Mouse (Mus musculus): ENCODE data around the gene Ddx39. TPM values are rescaled to one million over a fixed set of nuclear protein-coding genes. Genes with fewer than 3 reads are reported as not detected.

Gene Ddx39
- total and polyA plus RNA-seq, 3 experiments: 77.5 to 226 (median 141) TPM

DNA sequence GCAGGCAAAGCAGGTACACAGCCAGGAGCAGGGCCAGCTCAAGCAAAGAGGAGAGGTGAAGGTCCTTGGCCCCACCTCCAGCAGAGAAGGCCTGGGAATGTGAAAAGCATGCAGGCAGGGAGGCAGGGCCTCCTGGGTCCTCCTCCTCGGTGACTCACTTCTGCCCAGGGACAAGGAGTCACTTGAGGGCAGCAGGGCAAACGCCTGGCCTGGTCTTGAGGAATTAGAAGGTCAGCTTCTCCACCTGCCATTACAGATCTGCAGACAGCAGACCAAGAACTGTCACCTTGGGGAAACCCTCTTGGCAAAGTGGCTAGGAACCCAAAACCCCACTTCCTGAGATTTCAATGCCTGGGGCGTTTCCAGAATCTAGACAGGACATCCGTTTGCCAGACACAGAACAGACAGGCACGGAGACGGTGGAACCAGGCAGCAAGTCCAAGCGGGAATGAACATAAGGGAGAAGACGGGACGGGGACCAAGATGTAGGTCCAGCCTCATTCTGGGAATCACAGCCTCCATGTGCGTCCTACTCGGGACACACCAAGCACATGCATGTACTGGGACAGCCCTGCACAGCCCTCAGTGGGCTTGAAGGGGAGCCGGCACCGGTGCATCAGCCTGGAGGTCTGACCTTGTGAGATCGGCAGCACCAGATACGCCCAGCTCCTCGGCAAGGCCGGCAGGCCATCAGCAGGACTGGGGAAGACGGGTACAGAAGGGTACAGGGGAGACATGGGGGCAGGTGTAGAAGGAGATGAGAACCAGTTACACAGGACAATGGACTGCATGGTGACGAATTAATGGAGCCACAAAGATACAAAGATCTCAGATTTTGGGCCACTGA lies 17.4 kb upstream of the Ddx39 start:
- peak overlapping the region; percentile 92 for H3K4me3 ChIP-seq (ENCODE audit: low read depth, low read length)

DNA sequence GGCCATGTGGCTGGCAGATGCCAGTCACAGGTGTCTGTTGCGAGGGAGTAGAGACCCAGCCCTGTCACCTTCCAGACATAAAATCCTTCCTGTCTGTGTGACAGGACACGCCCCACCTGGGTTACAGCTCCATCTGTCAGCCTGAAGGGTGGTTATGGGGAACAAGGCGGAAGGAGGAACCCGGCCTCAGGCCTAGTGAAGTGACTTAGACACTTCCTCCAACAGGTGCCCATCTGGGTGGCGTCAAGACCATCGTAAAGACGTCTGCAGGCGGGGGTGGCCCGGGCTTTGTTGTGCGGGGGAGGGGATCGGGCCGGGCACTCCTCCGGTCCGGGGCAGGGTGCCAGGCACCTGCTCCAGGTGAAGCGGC lies 16.7 kb upstream of the Ddx39 start:
- ATAC-seq (ENCODE audit: extremely low read depth, insufficient number of reproducible peaks, low FRiP score, poor library complexity, severe bottlenecking) (0 out of 2 replicates have a peak, but pooled peaks have one; percentile 42), DNase-seq (ENCODE audit: low spot score) (peak; percentile 77)
- Histone ChIP-seq H3K9me3 (replicated peaks) (peaks cover 3% of the 10 kb centered on the region; the same call in 1 of the 2 replicates), H3K36me3 (replicated peaks) (peaks cover 46% of the 10 kb centered on the region), H3K4me1 (ENCODE audit: insufficient read depth, low read depth, low read length) (peaks cover 72% of the 10 kb centered on the region), H3K27me3 (ENCODE audit: insufficient read depth, low read length) (no peaks in the 10 kb centered on the region), H3K4me3 (ENCODE audit: low read depth, low read length) (peak overlapping the region; percentile 92)
- TF ChIP-seq CTCF (IDR thresholded peaks at IDR 0.05; ENCODE audit: low read depth, low read length) (no peak), GATA2 (IDR thresholded peaks at IDR 0.05; ENCODE audit: borderline replicate concordance, low read depth, low read length) (no peak), POLR2AphosphoS5 (IDR thresholded peaks at IDR 0.05; ENCODE audit: insufficient replicate concordance, low read depth, low read length) (no peak), GATA1 (IDR thresholded peaks at IDR 0.05; ENCODE audit: borderline replicate concordance, low read length) (no peak), TAL1 (conservative IDR thresholded peaks at IDR 0.05; ENCODE audit: low read depth, low read length) (no peak)

More for the DNA sequence above, 17.4 kb upstream of the Ddx39 start:
- TF ChIP-seq CTCF (IDR thresholded peaks at IDR 0.05; ENCODE audit: low read depth, low read length): no peak
- no peak for TF ChIP-seq GATA2 (IDR thresholded peaks at IDR 0.05; ENCODE audit: borderline replicate concordance, low read depth, low read length)
- no peak for TF ChIP-seq GATA1 (IDR thresholded peaks at IDR 0.05; ENCODE audit: borderline replicate concordance, low read length)
- TF ChIP-seq POLR2AphosphoS5 (IDR thresholded peaks at IDR 0.05; ENCODE audit: insufficient replicate concordance, low read depth, low read length): no peak
- no peak for TF ChIP-seq TAL1 (conservative IDR thresholded peaks at IDR 0.05; ENCODE audit: low read depth, low read length)
- ATAC-seq (ENCODE audit: extremely low read depth, insufficient number of reproducible peaks, low FRiP score, poor library complexity, severe bottlenecking) (no peak), DNase-seq (ENCODE audit: low spot score) (no peak)
- Histone ChIP-seq H3K36me3 (replicated peaks) (peaks cover 52% of the 10 kb centered on the region), H3K4me1 (ENCODE audit: insufficient read depth, low read depth, low read length) (peaks cover 79% of the 10 kb centered on the region), H3K27me3 (ENCODE audit: insufficient read depth, low read length) (no peaks in the 10 kb centered on the region), H3K9me3 (replicated peaks) (peaks cover 3% of the 10 kb centered on the region; the same call in 1 of the 2 replicates)

DNA sequence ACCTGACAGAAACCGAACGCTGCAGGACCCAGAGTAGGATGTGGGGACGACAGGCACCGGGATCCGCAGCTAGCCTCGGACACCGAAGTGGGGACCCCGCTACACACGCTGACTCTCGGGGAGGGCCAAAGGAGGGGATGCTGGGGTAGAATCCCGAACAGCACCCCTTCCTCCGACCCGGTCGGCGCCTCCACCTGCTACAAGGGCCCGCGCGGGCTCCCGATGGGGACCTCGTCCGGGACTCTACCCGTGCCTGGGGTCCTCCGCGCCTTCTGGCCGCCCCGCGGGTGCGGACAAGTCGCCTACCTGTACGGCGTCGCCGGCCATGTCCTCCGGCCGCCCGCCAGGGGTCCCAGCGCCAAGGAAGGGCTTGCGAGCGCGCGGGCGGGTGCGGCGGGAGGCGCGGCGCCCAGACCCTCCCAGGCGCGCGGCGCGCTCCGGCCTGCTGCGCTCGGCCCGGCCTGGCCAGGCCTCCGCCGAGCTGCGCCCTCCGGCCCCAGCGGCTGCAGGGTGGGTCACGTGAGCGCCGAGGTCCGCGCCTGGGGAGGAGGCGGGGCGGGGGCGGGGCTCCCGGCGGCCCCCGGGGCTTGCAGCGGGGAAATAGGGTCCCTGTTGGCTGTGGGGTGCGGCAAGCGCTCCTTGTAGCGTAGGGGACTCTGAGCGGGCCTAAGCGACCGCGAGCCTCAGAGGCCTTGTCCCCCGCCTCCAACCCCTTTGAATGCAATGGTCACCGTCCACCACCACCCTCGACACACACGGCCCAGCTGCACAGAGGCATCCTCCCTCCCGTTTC lies 16.1 kb upstream of the Ddx39 start, which contains the start of gene Pkn1:
Gene Pkn1, minus strand, starts transcription at position 519 of the 793 bp plus-strand sequence.
- peak within 1 kb of the TSS; percentile 92 for H3K4me3 ChIP-seq (ENCODE audit: low read depth, low read length)
- H3K36me3 ChIP-seq (replicated peaks): peaks cover 40% of the 10 kb centered on the region
- H3K4me1 ChIP-seq (ENCODE audit: insufficient read depth, low read depth, low read length): peaks cover 66% of the 10 kb centered on the region
- H3K27me3 ChIP-seq (ENCODE audit: insufficient read depth, low read length): no peaks in the 10 kb centered on the region
- TF ChIP-seq GATA1 (IDR thresholded peaks at IDR 0.05; ENCODE audit: borderline replicate concordance, low read length) (no peak), GATA2 (IDR thresholded peaks at IDR 0.05; ENCODE audit: borderline replicate concordance, low read depth, low read length) (no peak), CTCF (IDR thresholded peaks at IDR 0.05; ENCODE audit: low read depth, low read length) (no peak)
- peak; percentile 22 for ATAC-seq (ENCODE audit: extremely low read depth, insufficient number of reproducible peaks, low FRiP score, poor library complexity, severe bottlenecking)
- peaks cover 3% of the 10 kb centered on the region; the same call in 1 of the 2 replicates for H3K9me3 ChIP-seq (replicated peaks)
- peak; percentile 95 for DNase-seq (ENCODE audit: low spot score)

DNA sequence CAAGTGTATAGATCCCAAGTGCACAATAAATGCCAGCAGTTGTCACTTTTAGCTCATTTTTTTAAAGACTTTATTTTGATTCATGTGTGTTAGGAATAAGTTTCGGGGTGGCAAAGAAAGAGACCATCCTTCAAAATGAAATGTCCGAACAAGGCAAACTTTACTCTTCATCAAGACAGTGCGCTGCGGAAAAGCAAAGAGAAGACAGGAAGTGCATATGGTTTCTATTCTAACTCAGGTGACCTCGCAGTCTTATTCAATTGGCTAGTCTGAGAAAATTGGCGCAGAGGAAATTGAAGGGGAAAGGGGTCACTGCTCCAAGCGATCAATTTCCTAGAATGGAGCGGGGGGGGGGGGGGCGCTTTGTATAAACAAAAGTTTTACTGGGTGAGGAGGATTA lies 15.4 kb upstream of the Ddx39 start:
- peaks cover 33% of the 10 kb centered on the region for H3K36me3 ChIP-seq (replicated peaks)
- DNase-seq (ENCODE audit: low spot score) (peak; percentile 22), ATAC-seq (ENCODE audit: extremely low read depth, insufficient number of reproducible peaks, low FRiP score, poor library complexity, severe bottlenecking) (0 out of 2 replicates have a peak, but pooled peaks have one; percentile 32)
- H3K27me3 ChIP-seq (ENCODE audit: insufficient read depth, low read length): no peaks in the 10 kb centered on the region; the same call in 1 of the 2 replicates
- peaks cover 59% of the 10 kb centered on the region for H3K4me1 ChIP-seq (ENCODE audit: insufficient read depth, low read depth, low read length)
- peaks cover 3% of the 10 kb centered on the region; the same call in 1 of the 2 replicates for H3K9me3 ChIP-seq (replicated peaks)
- peak overlapping the region; percentile 92 for H3K4me3 ChIP-seq (ENCODE audit: low read depth, low read length)
- TF ChIP-seq TAL1 (conservative IDR thresholded peaks at IDR 0.05; ENCODE audit: low read depth, low read length) (no peak), CTCF (IDR thresholded peaks at IDR 0.05; ENCODE audit: low read depth, low read length) (no peak), GATA1 (IDR thresholded peaks at IDR 0.05; ENCODE audit: borderline replicate concordance, low read length) (no peak), GATA2 (IDR thresholded peaks at IDR 0.05; ENCODE audit: borderline replicate concordance, low read depth, low read length) (no peak), POLR2AphosphoS5 (IDR thresholded peaks at IDR 0.05; ENCODE audit: insufficient replicate concordance, low read depth, low read length) (no peak)

DNA sequence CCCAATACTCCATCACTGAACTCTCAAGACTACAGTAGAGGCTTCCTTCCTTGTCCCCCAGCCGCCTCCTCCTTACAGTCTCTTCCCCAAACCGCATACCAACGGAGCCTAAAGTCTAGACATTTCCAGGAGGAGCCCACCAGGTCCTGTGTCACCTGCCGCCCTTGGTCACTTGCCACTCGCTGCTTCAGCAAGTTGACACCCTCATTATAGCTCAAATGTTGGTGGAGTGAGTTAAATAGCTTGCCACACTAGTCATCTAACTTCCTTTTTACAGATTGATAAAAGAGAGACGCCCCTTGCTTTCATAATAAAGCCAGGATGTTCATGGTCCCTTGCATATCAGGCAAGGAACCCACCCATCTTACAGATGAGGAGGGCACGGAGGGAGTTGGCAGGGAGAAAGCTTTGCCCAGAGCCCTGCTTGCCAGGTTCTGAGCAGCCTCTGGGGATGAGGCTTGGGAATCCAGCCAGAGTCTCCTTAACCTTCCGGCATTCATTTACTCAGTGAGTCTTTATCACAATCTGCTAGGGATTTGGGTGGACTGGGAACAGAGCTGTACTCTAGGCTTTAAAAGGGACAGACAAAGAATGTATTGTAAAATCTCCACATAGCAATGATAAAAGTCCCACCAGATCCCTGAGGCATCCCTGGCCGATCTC lies 14.4 kb upstream of the Ddx39 start:
- H3K4me1 ChIP-seq (ENCODE audit: insufficient read depth, low read depth, low read length): peaks cover 49% of the 10 kb centered on the region
- no peak for ATAC-seq (ENCODE audit: extremely low read depth, insufficient number of reproducible peaks, low FRiP score, poor library complexity, severe bottlenecking)
- H3K4me3 ChIP-seq (ENCODE audit: low read depth, low read length): peak overlapping the region; percentile 4; the same call in 1 of the 2 replicates
- H3K9me3 ChIP-seq (replicated peaks): peaks cover 3% of the 10 kb centered on the region; the same call in 1 of the 2 replicates
- no peak for TF ChIP-seq CTCF (IDR thresholded peaks at IDR 0.05; ENCODE audit: low read depth, low read length)
- H3K36me3 ChIP-seq (replicated peaks): peaks cover 24% of the 10 kb centered on the region
- H3K27me3 ChIP-seq (ENCODE audit: insufficient read depth, low read length): no peaks in the 10 kb centered on the region; the same call in 1 of the 2 replicates
- no peak for DNase-seq (ENCODE audit: low spot score)

Data from G1E (cell line).